Mouse (Mus musculus) olfactory bulb, adult 2 months (tissue): Measurements from ENCODE around the gene Spef2. TPM values are rescaled to one million over a fixed set of nuclear protein-coding genes. Genes with fewer than 3 reads are reported as not detected.

ENCODE experiments used
- H3K27ac ChIP-seq: fragments of 200-500 bp; 2 replicates; pipeline ENCODE4 v1.5.1; 2012; ENCODE audit warnings: low read depth, low read length; ENCODE audit not compliant: insufficient read depth
- H3K4me1 ChIP-seq: fragments of 200-500 bp; 2 replicates; pipeline ENCODE4 v1.6.1; 2012; ENCODE audit warnings: low read length; ENCODE audit not compliant: control insufficient read depth, insufficient read depth
- H3K4me3 ChIP-seq: fragments of 200-500 bp; 2 replicates; pipeline ENCODE4 v1.5.1; 2012; ENCODE audit warnings: mild to moderate bottlenecking, low read depth, low read length, moderate library complexity; ENCODE audit not compliant: insufficient read depth
- CTCF ChIP-seq: fragments of 200-500 bp; IDR thresholded peaks from 2 replicates; pipeline ENCODE4 v1.5.1; 2012; ENCODE audit warnings: low read depth, mild to moderate bottlenecking, low read length, moderate library complexity; ENCODE audit not compliant: insufficient read depth
- POLR2A ChIP-seq: fragments of 200-500 bp; IDR thresholded peaks from 2 replicates; pipeline ENCODE4 v1.6.1; 2012; ENCODE audit warnings: mild to moderate bottlenecking, low read depth, low read length, moderate library complexity; ENCODE audit not compliant: insufficient read depth
- WGBS: fragments of 180-500 bp; shearing (Covaris S2); methylation state at CpG from one replicate; pipeline ENCODE4 v1.1.7; 2018; 5-methylcytosine and 5-hydroxymethylcytosine counted together
- polyA plus RNA-seq: library from polyadenylated mRNA; stranded (reverse); fragments of >200 nt; gene quantifications from 2 replicates; pipeline ENCODE4 v1.2.4, GENCODE M21; 2012; ENCODE audit warnings: low replicate concordance; ENCODE audit not compliant: missing spikeins, insufficient read depth, insufficient read length

Gene Spef2
- polyA plus RNA-seq, 1 experiment = not detected

DNA sequence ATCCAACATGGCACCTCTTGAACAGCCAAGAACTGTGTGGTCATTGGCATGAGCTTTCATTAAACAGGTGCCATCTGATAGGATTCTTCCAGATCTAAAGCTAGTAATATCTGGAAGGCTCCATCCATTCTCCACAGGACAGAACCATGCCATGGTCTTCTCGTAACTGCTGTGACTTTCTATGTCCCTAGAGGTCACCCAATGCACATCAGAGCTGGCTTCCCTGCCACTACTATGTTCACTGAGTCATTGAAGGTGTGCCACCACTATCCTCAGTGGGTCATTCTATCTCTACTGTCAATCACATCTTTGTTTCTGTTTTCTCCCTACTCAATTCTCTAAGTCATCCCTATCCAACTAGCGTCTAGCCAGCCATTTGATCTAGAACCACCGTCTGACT, 6.5 kb downstream of the Spef2 start:
- WGBS = 92% methylated on average over 3 of the region's 3 CpGs
- Histone ChIP-seq H3K4me3 (no peak overlapping the region), H3K27ac (no peak overlapping the region), H3K4me1 (no peaks in the 10 kb centered on the region)
- TF ChIP-seq POLR2A (no peak), CTCF (no peak)

DNA sequence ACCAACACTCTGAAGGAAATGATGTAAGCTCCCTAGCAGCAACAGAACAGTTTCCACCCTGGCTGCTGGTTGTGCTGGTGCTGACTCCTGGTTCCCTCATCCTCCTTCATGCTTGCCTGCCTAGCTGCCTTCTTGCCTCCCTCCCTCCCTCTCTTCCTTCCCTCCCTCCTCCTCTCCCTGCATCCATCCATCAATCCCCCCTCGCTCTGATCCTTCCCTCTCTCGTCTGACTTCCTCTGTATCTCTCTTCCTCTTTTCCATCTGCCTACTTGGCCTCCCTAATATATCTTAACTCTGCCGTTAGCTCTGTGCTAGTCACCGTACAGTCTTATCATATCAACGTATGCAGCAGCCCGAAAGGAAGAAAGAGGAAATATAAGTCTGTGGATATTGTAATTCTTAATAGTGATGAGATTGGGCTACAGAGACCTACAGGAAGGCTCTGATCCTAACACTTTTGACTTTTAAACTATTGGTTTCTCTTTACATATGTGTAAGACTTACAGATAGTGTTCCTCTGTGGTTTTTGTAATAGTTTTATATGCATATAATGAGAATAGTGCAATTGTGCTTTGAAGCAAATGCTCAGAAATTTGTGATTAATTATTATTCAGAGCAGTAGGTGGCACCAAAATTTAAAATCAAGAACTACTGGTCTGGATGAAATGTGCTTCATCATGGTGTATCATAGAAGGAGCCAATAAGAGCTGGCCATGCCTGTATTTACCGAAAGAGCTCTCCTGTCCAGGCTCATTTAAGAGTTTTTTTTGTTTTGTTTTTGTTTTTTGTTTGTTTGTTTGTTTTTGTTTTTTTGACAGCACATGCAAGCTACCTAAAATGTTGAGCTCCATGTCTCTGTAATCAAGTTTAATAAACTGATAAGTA, 33.9 kb downstream of the Spef2 start:
- TF ChIP-seq POLR2A = no peak
- TF ChIP-seq CTCF = no peak
- H3K27ac ChIP-seq = no peak overlapping the region
- no peaks in the 10 kb centered on the region for H3K4me1 ChIP-seq
- H3K4me3 ChIP-seq = no peak overlapping the region
- WGBS = 91% methylated on average over 7 of the region's 7 CpGs

DNA sequence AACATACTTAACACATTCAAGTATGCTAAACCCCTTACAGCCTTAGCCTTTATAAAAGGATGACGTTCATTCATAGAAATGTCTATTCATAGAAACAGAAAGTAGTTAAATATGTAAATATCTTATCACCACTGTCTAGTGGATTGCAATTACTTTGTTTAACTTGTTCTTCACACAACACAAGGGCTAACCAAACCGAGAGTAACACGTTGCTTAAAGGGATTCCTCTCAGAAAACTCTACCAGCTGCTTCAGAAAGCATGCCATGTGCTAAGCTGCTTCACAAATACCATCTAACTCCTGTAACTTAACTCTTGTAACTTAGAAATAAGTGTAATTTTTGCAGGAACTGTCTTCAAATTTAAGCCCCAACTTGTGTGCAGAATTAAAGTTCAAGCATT, 35.0 kb downstream of the Spef2 start:
- H3K4me1 ChIP-seq = no peaks in the 10 kb centered on the region
- H3K27ac ChIP-seq = no peak overlapping the region
- H3K4me3 ChIP-seq = no peak overlapping the region
- TF ChIP-seq CTCF (no peak), POLR2A (no peak)
- WGBS = 79% methylated on average over 3 of the region's 3 CpGs

DNA sequence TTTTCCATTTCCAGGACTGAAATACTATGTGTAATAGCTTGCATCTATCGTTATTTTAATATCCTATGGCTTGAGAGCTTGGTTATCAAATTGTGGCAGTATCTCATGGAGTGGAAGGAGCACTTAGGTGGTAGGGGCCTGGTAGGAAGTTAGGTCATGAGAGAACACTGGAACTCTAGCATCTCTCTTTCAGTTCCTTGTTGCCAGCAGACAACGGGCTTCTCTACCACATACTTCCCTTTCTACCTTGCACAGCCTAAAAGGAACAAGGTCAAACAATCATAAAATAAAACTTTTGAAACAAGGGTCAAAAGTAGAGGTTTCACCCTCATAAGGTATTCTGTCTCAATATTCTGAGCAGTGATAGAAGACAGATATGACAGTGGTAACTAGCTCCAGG, 38.3 kb downstream of the Spef2 start:
- TF ChIP-seq CTCF = no peak
- TF ChIP-seq POLR2A = no peak

DNA sequence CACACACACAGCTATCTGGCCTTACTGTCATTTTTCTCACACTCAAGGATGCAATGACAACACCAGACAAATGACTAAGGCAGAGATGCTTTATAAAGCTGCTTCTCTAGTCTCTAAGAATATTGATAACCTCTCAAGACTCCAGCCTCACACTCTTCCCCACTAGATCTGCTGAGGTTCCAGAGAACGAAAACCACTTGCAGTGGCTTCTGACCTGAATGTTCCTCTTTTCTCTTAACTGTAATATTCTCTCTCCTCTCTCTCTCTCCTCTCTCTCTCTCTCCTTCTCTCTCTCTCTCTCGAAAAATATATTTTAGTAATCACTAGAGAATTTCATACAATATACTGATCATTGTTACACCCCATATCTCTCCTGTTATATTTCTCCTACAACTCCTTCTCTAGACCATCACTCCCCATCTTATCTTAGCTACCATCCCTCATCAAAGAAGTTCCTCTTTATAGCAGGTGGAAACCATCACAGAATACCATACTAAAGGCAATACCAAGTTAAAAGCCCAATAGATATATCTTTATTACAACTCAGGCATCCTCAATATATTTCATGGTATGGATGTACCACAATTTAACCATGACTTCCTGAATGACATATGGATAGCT, 42.7 kb downstream of the Spef2 start:
- H3K27ac ChIP-seq = no peak overlapping the region
- 85% methylated on average over 2 of the region's 2 CpGs for WGBS
- no peak for TF ChIP-seq CTCF
- TF ChIP-seq POLR2A = no peak
- H3K4me1 ChIP-seq = no peaks in the 10 kb centered on the region
- H3K4me3 ChIP-seq = no peak overlapping the region

More for the DNA sequence above, 38.3 kb downstream of the Spef2 start:
- WGBS = 92% methylated on average over 2 of the region's 2 CpGs
- Histone ChIP-seq H3K4me1 (no peaks in the 10 kb centered on the region), H3K27ac (no peak overlapping the region), H3K4me3 (no peak overlapping the region)

DNA sequence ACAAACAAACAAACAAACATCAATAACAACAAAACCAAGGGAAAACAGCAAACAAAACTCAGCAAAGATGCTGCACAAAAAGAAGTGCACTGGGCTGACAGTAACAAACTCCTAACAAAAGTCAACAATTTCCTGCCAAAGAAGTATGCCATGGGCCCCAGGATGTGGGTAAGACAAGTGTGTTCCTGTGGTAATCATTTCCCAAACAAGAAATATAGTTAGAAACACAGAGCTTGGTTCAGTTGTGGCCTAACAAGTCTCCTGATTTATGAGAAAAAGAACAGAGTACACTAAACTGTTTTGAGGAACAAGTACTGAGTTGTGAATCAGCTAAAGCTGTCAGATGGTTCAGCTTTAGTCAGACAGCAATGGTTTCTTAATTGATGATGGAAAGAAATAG, 46.8 kb downstream of the Spef2 start:
- Histone ChIP-seq H3K27ac (no peak overlapping the region), H3K4me1 (no peaks in the 10 kb centered on the region), H3K4me3 (no peak overlapping the region)
- TF ChIP-seq POLR2A = no peak
- no peak for TF ChIP-seq CTCF

DNA sequence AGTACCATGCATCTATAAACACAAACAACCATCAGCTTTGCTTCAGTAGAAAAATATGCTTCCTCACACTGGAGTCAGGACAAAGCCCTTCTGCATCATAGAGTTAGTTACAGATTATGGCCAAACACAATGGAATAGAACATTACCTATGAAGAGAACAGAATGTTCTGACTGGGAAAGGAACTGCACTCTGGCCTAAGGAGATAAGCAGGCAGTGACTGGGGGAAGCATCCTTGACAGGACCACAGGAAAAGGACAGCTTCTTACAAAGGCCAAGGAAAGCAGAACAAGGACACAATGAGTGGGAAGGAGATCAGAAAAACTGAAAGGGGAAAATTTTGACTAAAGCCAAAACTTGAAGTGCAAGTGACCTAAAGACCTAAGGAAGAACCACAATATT, 56.9 kb downstream of the Spef2 start:
- TF ChIP-seq CTCF (no peak), POLR2A (no peak)
- H3K4me1 ChIP-seq = no peaks in the 10 kb centered on the region
- H3K4me3 ChIP-seq = no peak overlapping the region
- no peak overlapping the region for H3K27ac ChIP-seq

DNA sequence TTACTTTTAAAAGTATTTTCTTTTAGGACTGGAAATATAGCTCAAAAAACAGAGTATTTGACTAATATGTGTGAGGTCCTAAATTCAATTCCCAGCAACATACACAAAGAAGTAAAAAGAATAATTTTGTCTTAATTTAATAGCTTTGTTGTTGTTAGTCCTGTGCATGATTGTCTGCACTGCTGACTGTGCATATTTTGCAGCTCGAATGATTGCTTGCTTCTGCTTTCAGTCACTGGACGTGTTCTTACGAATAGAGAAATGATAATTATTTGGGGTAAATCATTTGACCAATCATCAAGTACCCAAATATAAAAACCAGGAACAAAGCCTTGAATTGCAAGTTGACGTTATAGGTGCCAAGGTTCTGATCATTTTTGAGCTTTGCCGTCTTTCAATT, 57.8 kb downstream of the Spef2 start:
- Histone ChIP-seq H3K27ac (no peak overlapping the region), H3K4me3 (no peak overlapping the region), H3K4me1 (no peaks in the 10 kb centered on the region)
- TF ChIP-seq POLR2A = no peak
- 83% methylated on average over 5 of the region's 5 CpGs for WGBS

DNA sequence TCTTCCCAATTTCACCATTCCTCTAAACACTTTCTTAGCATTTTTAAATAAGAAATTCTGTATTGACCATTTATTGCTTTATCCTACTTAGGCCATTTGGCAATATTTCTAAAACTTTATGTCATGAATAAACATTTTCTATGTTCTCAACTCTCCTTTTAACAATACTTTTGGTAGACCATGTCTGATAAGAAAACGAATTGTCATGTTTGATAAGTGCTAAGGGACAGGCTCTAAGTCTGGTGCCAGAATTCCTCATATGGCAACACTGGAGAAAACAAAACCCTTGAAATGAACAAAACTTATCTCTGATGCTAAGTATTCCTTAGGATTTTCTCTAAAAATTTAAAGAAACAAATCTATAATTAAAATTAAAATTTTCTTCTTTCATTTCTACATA, 58.2 kb downstream of the Spef2 start:
- TF ChIP-seq POLR2A = no peak
- TF ChIP-seq CTCF = no peak
- 69% methylated on average over 1 of the region's 1 CpGs for WGBS

DNA sequence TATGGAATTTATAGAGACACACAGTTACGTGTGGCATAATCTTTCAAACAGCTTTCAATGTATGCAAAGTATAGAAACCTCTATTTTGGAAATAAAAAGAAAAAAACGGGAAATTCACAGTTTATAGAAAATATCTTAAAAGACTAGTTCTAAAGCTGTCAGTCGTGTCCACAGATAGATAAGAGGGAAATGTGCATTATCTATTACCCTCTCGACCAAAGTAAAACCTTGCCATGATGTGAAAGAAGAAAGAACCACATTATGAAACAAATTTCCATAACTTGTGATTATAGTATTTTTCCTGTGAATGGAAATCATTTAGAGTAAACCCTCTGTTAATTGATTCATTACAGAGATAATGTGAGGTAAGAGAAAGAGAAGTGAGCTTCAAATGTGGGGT, 65.2 kb downstream of the Spef2 start:
- 90% methylated on average over 4 of the region's 4 CpGs for WGBS
- no peaks in the 10 kb centered on the region for H3K4me1 ChIP-seq
- H3K27ac ChIP-seq = no peak overlapping the region
- no peak overlapping the region for H3K4me3 ChIP-seq
- TF ChIP-seq POLR2A (no peak), CTCF (no peak)

More for the DNA sequence above, 58.2 kb downstream of the Spef2 start:
- no peak overlapping the region for H3K27ac ChIP-seq
- H3K4me3 ChIP-seq = no peak overlapping the region
- no peaks in the 10 kb centered on the region for H3K4me1 ChIP-seq
